Mouse (Mus musculus) 3134 (cell line): ENCODE measurements at regions not wholly inside any gene's neighbourhood (a gene's known extent, or its start where the extent isn't known, plus 50 kb on each side); places are given as distances from the start of the nearest gene placed in this dataset.
A peak's percentile ranks its signal among the peaks of the same experiment; 100 is the strongest.

Source experiments
- DNase-seq: peaks from one replicate; pipeline ENCODE4 v3.0.0-alpha.2; 2011; ENCODE audit warnings: low spot score; ENCODE audit not compliant: insufficient read length; ENCODE audit errors: extremely low read depth

GRCm38 (mm10) chr1:128788227-128788626 lies 196.1 kb upstream of the Cxcr4 start:
- no peak for DNase-seq

DNA sequence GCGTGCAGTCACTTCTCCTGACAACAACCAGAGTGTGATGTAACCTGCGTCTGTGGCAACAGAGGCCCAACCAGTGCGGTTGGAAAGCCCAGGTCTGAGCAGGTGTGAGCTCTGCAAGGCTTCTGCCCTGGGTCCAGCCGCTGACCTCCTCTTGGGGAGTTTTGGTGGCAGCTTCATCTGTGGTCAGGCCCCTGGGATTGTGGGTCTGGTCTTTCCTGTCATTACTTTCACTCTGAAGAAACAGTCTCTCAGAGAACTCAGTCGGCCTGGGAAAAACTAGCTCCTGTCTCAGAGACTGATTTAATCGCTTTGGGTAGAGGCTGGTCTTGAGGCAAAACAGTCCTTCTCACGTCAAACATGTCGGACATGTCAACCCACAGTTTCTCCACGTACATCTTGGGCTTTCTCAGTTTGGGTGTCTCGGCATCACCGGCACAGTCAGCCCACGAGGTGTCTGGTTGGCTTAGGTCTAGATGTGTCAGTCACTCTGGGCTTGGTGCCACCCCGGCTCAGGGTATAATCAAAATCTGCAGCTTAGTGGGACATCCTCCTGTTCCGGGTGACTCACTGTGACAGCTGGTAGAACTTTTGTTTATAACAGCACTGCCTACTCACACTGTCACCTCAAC lies 195.0 kb upstream of the Cxcr4 start:
- DNase-seq: peak; percentile 62

DNA sequence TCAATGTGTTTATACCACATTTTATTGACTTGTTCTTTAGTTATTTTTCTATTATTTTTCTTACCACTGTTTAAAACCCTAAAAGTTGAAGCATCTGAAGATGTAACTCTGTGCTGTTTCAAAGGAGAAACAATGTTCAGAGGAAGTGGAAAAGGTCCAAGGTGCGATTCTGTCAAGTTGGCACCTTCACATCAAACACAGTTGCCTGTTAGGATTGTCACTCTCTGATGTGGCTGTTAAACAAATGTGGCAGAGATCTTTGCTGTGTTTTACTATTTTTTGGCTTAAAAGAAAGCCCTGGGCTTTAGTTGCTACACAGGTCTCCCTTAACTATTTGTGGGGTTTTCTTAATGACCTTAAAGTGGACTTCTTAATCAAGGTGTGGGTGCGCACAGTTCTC lies 190.2 kb upstream of the Cxcr4 start:
- DNase-seq: no peak

- DNase-seq: no peak
Measured at GRCm38 (mm10) chr1:128781871-128782270, 189.8 kb upstream of the Cxcr4 start.

DNA sequence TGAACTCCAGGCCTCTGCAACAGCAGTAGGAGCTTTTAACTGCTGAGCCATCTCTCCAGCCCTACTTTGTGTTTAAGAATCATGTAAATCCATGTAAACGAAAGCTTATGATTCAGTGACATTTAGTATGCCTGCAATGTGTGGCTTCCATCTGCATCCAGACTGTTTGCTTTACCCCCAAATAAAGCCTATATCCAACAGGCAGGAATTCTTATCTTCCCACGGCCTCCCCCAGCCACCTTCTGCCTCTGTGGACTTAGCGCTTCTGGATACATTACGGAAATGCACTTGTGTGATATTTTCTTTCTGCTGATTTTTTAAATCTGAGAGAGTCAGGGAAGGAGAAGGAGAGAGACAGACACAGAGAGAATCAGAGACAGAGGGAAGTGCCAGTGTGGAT lies 189.2 kb upstream of the Cxcr4 start:
- no peak for DNase-seq

DNA sequence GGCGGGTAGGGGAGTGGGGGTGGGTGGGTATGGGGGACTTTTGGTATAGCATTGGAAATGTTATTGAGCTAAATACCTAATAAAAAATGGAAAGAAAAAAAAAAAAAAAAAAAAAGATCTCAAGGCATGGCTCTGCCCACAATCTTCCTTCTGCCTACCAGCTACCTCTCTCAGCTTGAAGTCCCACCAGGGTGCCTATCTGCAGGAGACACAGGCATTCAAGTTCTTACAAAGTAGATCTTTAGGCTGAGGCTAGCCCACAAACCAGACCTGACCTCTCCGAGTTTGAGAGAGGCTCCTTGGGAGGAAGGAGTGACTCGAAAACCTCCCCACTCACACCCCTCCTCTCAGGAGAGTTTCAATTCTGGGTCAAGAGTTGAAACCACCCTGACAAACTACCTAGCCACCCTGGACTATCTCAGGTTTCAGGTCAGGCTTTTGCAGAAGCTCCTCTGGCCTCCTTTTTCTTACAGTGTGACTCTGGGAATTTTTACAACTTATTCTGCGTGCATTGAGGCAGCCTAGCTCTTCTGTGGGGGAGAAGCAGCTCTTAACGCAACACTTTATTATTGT lies 187.6 kb upstream of the Cxcr4 start:
- DNase-seq: no peak

- DNase-seq: no peak
Measured at GRCm38 (mm10) chr1:128772440-128772839, 180.3 kb upstream of the Cxcr4 start.

DNA sequence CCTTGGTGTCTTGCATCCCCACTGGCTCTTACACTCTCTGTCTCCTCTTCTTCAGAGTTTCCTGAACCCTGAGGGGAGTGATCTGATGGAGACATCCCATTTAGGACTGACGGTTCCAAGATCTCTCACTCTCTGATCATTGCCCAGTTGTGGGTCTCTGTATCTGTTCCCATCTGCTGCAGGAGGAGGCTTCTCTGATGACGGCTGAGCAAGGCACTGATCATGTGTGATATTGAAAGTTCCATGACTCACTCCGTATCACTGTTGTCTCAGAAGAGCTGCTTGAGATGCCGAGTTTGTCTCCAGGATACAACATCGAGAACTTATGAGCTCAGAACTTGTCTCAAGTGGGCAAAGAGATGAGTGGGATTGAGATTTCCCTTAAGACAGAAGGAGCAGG lies 178.7 kb upstream of the Cxcr4 start:
- no peak for DNase-seq

DNA sequence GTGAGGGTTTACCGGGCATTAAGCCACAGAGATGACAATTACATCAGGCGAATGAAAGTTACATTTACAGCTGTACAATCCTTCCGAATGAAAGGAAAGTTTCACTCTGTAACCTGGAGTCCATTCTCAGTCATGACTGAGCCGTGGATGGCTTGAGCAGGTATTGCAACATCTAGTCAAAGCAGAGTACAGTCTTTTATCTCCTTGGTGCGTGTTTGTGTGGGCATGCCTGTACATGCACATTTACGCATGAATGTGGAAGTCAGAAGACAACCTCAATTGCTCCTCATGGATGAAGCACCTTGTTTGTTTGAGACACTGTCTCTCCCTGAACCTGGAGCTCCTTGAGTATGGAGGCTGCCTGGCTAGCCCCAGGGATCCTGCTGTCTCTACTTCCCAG lies 175.9 kb upstream of the Cxcr4 start:
- DNase-seq: no peak

GRCm38 (mm10) chr1:128767415-128767814 lies 175.3 kb upstream of the Cxcr4 start:
- no peak for DNase-seq

GRCm38 (mm10) chr1:128766894-128767268 lies 174.8 kb upstream of the Cxcr4 start:
- DNase-seq: no peak

- DNase-seq: no peak
Measured at GRCm38 (mm10) chr1:128766193-128766893, 174.2 kb upstream of the Cxcr4 start.

GRCm38 (mm10) chr1:128765626-128766025 lies 173.5 kb upstream of the Cxcr4 start:
- DNase-seq: no peak

GRCm38 (mm10) chr1:128765142-128765541 lies 173.0 kb upstream of the Cxcr4 start:
- no peak for DNase-seq

DNA sequence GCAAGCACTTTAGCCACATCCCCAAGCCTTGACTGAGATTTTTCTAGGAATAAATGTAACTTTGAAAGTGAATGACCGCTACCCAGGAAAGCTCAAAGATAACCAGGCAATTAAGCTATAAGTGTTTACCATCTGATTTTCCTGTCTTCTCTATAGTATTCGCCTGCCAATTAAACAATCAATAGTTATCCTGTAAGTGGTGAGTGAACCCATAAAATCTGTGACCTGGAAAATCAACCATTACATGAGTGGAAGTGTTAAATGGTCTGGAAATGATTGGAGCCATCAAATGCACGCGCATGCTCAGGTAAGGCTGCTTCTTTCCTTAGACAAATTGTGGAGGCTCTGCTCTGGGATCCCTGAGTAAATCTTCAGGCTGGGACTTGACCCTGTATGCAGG lies 170.8 kb upstream of the Cxcr4 start:
- DNase-seq: no peak

DNA sequence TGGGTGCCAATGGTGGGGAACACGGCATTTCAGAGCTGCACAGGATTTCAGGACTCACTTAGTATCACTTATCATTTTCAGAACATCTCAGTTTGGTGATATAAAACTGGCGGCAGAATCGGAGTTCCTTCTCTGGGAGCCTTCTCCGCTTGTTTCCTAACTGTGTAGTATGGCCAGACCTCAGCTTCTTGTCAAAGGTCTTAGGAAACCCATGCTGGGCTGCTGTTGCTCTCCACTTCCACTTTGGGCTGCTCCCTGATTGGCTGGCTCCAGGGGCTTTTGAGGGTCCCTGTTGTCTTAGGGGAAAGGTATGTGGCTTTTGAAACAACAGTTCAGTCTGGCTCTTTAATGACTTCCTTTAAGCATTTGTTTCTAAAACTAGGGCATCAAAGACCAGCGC lies 170.0 kb upstream of the Cxcr4 start:
- DNase-seq: no peak

DNA sequence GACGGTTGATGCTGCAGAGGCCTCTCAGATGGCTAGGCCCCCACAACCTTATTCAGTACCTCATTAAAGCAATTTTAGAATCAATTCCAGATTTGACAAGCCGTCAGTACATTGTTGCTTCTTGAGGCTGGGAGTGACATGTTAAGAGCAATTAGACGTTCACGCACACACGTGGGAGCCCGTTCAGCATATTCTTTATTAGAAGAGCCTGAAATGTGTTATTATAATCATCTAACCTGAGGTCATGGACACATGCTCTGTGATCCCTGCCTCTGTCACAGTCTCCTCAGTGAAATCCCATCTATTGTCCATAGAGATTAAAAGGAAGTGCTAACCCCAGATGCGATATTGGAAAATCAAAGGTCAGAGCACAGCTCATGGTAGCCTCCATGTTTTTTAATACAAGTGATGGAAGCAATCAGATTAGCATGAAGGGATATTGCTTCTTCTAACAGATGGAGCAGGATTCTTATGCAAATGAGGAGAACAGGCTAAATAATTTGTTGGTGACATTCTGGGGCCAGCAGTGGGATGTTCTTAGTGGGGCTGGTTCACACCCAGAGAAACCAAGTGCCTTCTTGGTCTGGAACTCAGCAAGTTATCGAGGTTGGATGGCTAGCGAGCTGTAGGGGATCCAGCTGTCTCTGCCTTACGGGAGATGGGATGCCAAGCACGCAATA lies 166.8 kb upstream of the Cxcr4 start:
- no peak for DNase-seq

- DNase-seq: no peak
Measured at GRCm38 (mm10) chr1:128758294-128758801, 166.3 kb upstream of the Cxcr4 start.

DNA sequence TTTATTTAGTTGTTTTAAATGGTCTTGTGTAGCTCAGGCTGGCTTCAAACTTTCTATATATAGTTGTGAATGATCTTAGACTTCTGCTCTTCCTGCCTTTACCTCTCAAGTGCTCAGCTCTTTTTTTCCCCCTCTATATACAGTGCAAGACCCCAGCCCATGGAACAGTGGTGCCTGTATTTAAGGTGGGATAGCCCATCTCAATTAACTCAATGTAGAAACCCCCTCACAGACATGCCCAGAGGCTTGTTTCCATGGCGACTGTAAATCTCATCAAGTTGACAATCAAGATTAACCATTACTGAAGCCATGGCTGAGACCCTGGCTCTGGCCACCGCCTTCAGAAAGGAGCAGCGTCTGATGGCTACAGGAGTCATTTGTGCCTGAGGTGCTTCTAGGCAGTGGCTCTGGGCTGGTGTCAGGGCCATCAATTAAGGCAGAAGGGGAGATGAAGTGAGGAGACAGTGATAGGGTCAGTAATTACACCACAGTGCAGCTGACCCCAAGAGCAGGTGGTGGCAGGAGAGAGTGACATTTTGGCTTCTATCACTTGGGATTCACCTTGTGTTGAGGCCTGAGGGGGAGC lies 161.4 kb upstream of the Cxcr4 start:
- DNase-seq: no peak

GRCm38 (mm10) chr1:128749437-128749994 lies 157.4 kb upstream of the Cxcr4 start:
- DNase-seq: no peak
